Mouse (Mus musculus) brain, embryonic 14.5 days (tissue): ENCODE results near the gene March5. TPM values are rescaled to one million over a fixed set of nuclear protein-coding genes. Genes with fewer than 3 reads are reported as not detected.
A peak's percentile ranks its signal among the peaks of the same experiment; 100 is the strongest.

Experiments
- DNase-seq: peaks from one replicate; pipeline ENCODE4 v3.0.0-alpha.2; 2011; ENCODE audit warnings: low read depth
- CTCF ChIP-seq: fragments of 200-500 bp; IDR thresholded peaks from 2 replicates; pipeline ENCODE4 v1.5.1; 2012; ENCODE audit warnings: inconsistent platforms, mild to moderate bottlenecking, moderate library complexity, borderline replicate concordance; ENCODE audit not compliant: insufficient read depth, insufficient read length; ENCODE audit errors: extremely low read depth
- POLR2A ChIP-seq: fragments of 200-500 bp; IDR thresholded peaks from 2 replicates; pipeline ENCODE4 v1.6.1; 2012; ENCODE audit warnings: mild to moderate bottlenecking, inconsistent platforms, borderline replicate concordance; ENCODE audit not compliant: poor library complexity, insufficient read depth, insufficient read length, severe bottlenecking; ENCODE audit errors: extremely low read depth
- polyA plus RNA-seq: library from polyadenylated mRNA; depleted of rRNA; stranded (reverse); fragments of >200 nt; gene quantifications from 2 replicates; pipeline ENCODE4 v1.2.3, GENCODE M21; 2012; rRNA removed

March5 gene
- 88.9 and 98.1 TPM in 2 replicates for polyA plus RNA-seq

GRCm38 (mm10) chr19:37207303-37208175, at the start of gene March5:
Gene March5 (plus strand): TSS chr19:37207543.
- TF ChIP-seq POLR2A (peak; percentile 88), CTCF (peak; percentile 36; the same call in 1 of the 2 replicates)

GRCm38 (mm10) chr19:37172096-37172495, 35.2 kb upstream of the March5 start:
- TF ChIP-seq POLR2A = no peak

More at GRCm38 (mm10) chr19:37207303-37208175, at the start of gene March5:
- peak; percentile 96 for DNase-seq

GRCm38 (mm10) chr19:37172566-37173130, 34.7 kb upstream of the March5 start:
- no peak for TF ChIP-seq POLR2A
- no peak for TF ChIP-seq CTCF

More at GRCm38 (mm10) chr19:37172096-37172495, 35.2 kb upstream of the March5 start:
- no peak for DNase-seq

GRCm38 (mm10) chr19:37173331-37174115, 33.8 kb upstream of the March5 start:
- DNase-seq = peak; percentile 5
- no peak for TF ChIP-seq CTCF
- TF ChIP-seq POLR2A = no peak

More at GRCm38 (mm10) chr19:37172566-37173130, 34.7 kb upstream of the March5 start:
- DNase-seq = peak; percentile 5

GRCm38 (mm10) chr19:37174116-37174715, 33.1 kb upstream of the March5 start:
- DNase-seq = peak; percentile 72
- no peak for TF ChIP-seq CTCF
- TF ChIP-seq POLR2A = no peak

- DNase-seq = peak; percentile 90
- TF ChIP-seq POLR2A = no peak
- TF ChIP-seq CTCF = no peak
Observed at GRCm38 (mm10) chr19:37174716-37175435, 32.5 kb upstream of the March5 start.

GRCm38 (mm10) chr19:37175436-37175805, 31.9 kb upstream of the March5 start:
- TF ChIP-seq POLR2A = no peak
- TF ChIP-seq CTCF = no peak
- DNase-seq = no peak

GRCm38 (mm10) chr19:37175919-37176318, 31.4 kb upstream of the March5 start:
- no peak for TF ChIP-seq CTCF
- no peak for TF ChIP-seq POLR2A
- DNase-seq = peak; percentile 68

- TF ChIP-seq CTCF (no peak), POLR2A (no peak)
- peak; percentile 20 for DNase-seq
Observed at GRCm38 (mm10) chr19:37176879-37177462, 30.4 kb upstream of the March5 start.

- no peak for TF ChIP-seq POLR2A
- TF ChIP-seq CTCF = no peak
- DNase-seq = peak; percentile 96
Observed at GRCm38 (mm10) chr19:37177819-37178708, 29.3 kb upstream of the March5 start.
